Mouse (Mus musculus) embryonic fibroblast, embryonic 13.5 days (primary cell): ENCODE data around the gene Sh2d1b1. TPM values are rescaled to one million over a fixed set of nuclear protein-coding genes. Genes with fewer than 3 reads are reported as not detected.

ENCODE experiments used
- H3K27ac ChIP-seq: 2 replicates; pipeline ENCODE4 v1.5.1; 2012; ENCODE audit warnings: low read length, control low read depth, inconsistent platforms; ENCODE audit not compliant: insufficient read depth
- H3K4me1 ChIP-seq: 2 replicates; pipeline ENCODE4 v1.6.1; 2011; ENCODE audit warnings: low read length; ENCODE audit not compliant: control insufficient read depth, insufficient read depth
- H3K4me3 ChIP-seq: 2 replicates; pipeline ENCODE4 v1.5.1; 2011; ENCODE audit warnings: mild to moderate bottlenecking, control low read depth, low read length; ENCODE audit not compliant: insufficient read depth
- CTCF ChIP-seq: IDR thresholded peaks from 2 replicates; pipeline ENCODE4 v1.5.1; 2011; ENCODE audit warnings: mild to moderate bottlenecking, control low read depth, low read length, moderate library complexity, borderline replicate concordance; ENCODE audit not compliant: insufficient read depth
- POLR2A ChIP-seq: IDR thresholded peaks from 2 replicates; pipeline ENCODE4 v1.6.1; 2011; ENCODE audit warnings: low read depth, mild to moderate bottlenecking, control low read depth, low read length, moderate library complexity
- polyA plus RNA-seq: library from polyadenylated mRNA; stranded (reverse); fragments of >200 nt; gene quantifications from 2 replicates; pipeline ENCODE4 v1.2.4, GENCODE M21; 2011; ENCODE audit warnings: low read depth; ENCODE audit not compliant: missing spikeins, insufficient read length

The Sh2d1b1 gene
- polyA plus RNA-seq, 1 experiment = 0.19 TPM

DNA sequence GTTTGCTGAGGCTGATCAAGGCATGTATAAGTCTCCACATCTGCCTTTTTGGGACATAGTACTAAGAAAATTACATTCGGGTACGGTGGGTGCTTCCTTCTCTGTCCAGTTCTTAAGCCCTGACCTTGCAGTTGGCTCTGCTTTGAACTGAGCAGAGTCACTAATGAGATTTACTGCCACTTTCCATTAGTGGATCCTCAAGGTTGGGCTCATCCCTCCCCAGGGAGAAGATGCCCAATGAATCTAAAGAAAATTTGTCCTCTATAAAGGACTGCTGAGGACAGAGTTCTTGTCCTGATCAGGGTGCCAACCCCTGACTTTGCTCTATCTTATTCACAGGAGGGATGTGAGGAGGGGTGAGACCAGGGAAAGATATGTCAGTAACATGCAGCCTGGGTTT lies 44.9 kb downstream of the Sh2d1b1 start:
- no peak overlapping the region for H3K4me3 ChIP-seq
- no peaks in the 10 kb centered on the region for H3K4me1 ChIP-seq
- no peak for TF ChIP-seq POLR2A
- TF ChIP-seq CTCF = no peak
- no peak overlapping the region for H3K27ac ChIP-seq

DNA sequence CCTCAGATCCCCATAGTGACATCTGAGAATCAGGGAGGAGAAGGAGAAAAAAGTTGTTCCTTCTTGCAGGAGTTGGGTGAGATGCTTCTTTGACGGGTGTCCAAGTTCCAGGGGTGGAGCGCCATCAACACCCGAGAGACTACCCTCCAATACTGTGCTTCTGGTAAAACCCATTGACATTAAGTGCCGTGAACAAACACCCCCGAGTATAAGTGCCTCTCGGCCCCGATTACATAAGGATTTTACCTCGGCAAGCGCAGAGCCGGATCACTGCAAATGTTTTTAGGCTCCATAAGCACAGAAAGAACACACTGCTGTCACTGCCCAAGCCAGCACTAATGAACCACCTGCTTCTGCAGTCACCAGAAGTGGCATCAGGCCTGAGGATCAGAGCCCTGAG lies 45.9 kb downstream of the Sh2d1b1 start:
- no peak overlapping the region for H3K4me3 ChIP-seq
- no peak for TF ChIP-seq CTCF
- no peak for TF ChIP-seq POLR2A
- H3K27ac ChIP-seq = no peak overlapping the region
- no peaks in the 10 kb centered on the region for H3K4me1 ChIP-seq

DNA sequence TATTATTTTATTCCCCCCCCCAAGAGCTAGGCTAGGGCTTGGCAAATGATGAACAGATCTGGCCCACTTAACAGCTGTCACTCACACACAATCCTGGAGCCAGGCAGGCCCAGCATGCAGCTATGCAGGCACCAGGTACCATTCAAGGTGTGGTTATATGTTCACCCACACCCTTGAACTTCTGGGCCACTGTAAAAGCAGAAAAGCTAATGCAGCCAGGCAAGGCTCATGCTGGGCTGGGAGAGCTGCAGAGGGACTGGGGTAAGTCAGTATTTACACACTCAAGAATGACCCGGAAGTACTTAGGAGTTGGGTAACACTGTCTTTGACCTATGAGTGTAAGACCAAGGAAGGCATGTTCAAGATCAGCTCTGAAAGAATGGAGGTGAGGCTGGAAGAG lies 47.2 kb downstream of the Sh2d1b1 start:
- no peaks in the 10 kb centered on the region for H3K4me1 ChIP-seq
- TF ChIP-seq CTCF = no peak
- no peak for TF ChIP-seq POLR2A
- H3K4me3 ChIP-seq = no peak overlapping the region
- no peak overlapping the region for H3K27ac ChIP-seq

DNA sequence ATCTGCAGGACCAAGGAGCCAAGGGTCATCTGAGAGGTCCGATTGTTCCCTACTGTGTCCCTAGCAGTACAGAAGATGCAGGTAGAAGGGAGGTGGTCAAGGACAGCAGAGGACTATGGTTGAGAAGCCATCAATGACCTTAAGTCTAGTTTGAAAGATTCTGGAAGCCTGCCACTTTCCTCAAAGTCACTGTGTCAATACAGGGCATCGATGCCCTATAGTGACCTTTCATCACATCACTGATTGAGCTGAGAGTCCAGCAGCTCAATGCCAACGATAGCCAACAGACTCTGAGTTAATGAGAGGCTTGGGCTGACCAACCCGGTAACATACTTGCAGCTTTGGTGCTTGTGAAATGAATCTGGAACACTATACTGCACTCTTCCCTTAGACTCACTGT lies 48.2 kb downstream of the Sh2d1b1 start:
- TF ChIP-seq CTCF = no peak
- no peak for TF ChIP-seq POLR2A
- no peaks in the 10 kb centered on the region for H3K4me1 ChIP-seq
- H3K27ac ChIP-seq = no peak overlapping the region
- no peak overlapping the region for H3K4me3 ChIP-seq

DNA sequence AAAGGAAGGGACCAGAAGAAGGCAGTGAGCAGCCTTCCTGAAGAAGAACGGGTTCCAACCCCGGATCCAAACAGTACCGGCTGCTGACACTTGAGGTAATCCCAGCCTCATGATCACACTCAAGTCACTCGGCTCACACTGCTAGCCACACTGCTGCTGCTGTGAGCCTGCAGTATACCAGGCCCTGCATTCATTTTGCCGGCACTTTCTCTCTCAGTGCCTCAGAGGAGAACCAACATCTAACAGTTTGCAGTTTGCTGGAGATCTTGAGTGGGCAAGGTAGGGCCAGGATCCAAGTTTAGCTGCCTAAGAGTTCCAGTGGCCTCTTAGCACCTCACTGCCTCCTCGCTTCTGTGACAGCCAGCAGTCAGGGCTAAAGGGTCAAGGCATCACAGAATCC lies 54.8 kb downstream of the Sh2d1b1 start:
- TF ChIP-seq CTCF (no peak), POLR2A (no peak)
- Histone ChIP-seq H3K4me3 (no peak overlapping the region), H3K4me1 (no peaks in the 10 kb centered on the region), H3K27ac (no peak overlapping the region)

DNA sequence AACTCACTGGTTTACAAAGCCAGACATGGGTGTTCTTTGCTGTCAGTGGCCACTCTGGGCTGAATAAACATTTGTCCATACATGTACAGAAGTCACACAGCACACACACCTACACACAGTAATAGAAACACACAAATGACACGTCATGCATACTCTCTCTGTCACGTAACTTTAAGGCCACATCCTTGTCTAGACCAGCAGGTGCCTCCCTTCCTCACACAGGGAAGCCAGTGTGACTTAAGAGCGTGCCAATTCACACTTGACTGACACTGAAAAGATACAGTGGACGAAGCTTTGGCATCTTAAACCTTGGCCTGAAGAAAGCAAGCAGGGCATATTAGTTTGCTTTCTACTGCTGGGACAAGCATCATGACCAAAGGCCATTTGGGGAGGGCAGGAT lies 55.7 kb downstream of the Sh2d1b1 start:
- no peak for TF ChIP-seq CTCF
- TF ChIP-seq POLR2A = no peak
- Histone ChIP-seq H3K4me3 (no peak overlapping the region), H3K27ac (no peak overlapping the region), H3K4me1 (no peaks in the 10 kb centered on the region)

Other genes with a start within 250 kb of the Sh2d1b1 start
- 254 and 299 TPM in 2 replicates for gene Ddr2, start 166.6 kb upstream of the Sh2d1b1 start, polyA plus RNA-seq
- gene Uap1, start 102.4 kb upstream of the Sh2d1b1 start, polyA plus RNA-seq = 56.9 and 59.0 TPM in 2 replicates
- 42.9 and 51.9 TPM in 2 replicates for gene Uhmk1, start 61.9 kb upstream of the Sh2d1b1 start, polyA plus RNA-seq
- not detected in 2 replicates for gene Sh2d1b2, start 44.6 kb upstream of the Sh2d1b1 start, polyA plus RNA-seq
- 0.89 and 1.5 TPM in 2 replicates for gene Gm7694, start 29.0 kb downstream of the Sh2d1b1 start, polyA plus RNA-seq
- gene Spata46, start 31.5 kb downstream of the Sh2d1b1 start, polyA plus RNA-seq = not detected in 2 replicates